Comparison of ENCODE assay signal across 14 mouse cellular contexts in genomic region chr8:61778194-61778593, GRCm38 (mm10).
"Had no signal": no experiment of that assay in that cellular context is flagged by ENCODE, and none has a peak within 500 bp of the region (broad histone marks: within the 10 kb centered on the region; RNA-seq: fewer than 3 reads in every experiment).

No protein-coding gene starts in this region.

- DNase-seq: lung, adult 18-20 months; lung, embryonic 14.5 days; lung, postnatal 4 days; midbrain, embryonic 14.5 days; right cerebral cortex, postnatal 14 days; thymus, adult 2 months; thymus, postnatal 25 days; thymus, postnatal 4 days had no signal

- H3K4me1 ChIP-seq: midbrain, embryonic 10.5 days; midbrain, embryonic 12.5 days; neural tube, embryonic 12.5 days had no signal

- H3K9ac ChIP-seq: lung, embryonic 14.5 days; midbrain, embryonic 12.5 days; neural tube, embryonic 12.5 days; stomach, embryonic 15.5 days had no signal

- H3K27ac ChIP-seq: midbrain, embryonic 10.5 days; midbrain, embryonic 12.5 days; neural tube, embryonic 12.5 days; stomach, embryonic 15.5 days; stomach, postnatal 0 days had no signal

- H3K9me3 ChIP-seq: midbrain, embryonic 10.5 days; midbrain, embryonic 12.5 days; neural tube, embryonic 12.5 days; stomach, embryonic 15.5 days had no signal

- H3K4me3 ChIP-seq: midbrain, embryonic 10.5 days; midbrain, embryonic 12.5 days; neural tube, embryonic 12.5 days; stomach, embryonic 15.5 days had no signal

- H3K36me3 ChIP-seq: midbrain, embryonic 10.5 days; midbrain, embryonic 12.5 days; neural tube, embryonic 12.5 days; stomach, embryonic 15.5 days had no signal

- H3K4me2 ChIP-seq: lung, embryonic 14.5 days; midbrain, embryonic 12.5 days; neural tube, embryonic 12.5 days; stomach, embryonic 15.5 days had no signal

- H3K27me3 ChIP-seq: midbrain, embryonic 12.5 days; neural tube, embryonic 12.5 days; stomach, embryonic 15.5 days had no signal

- ATAC-seq: midbrain, embryonic 16.5 days had no signal
